Mouse (Mus musculus): ENCODE results near the gene Slc1a1.

DNA sequence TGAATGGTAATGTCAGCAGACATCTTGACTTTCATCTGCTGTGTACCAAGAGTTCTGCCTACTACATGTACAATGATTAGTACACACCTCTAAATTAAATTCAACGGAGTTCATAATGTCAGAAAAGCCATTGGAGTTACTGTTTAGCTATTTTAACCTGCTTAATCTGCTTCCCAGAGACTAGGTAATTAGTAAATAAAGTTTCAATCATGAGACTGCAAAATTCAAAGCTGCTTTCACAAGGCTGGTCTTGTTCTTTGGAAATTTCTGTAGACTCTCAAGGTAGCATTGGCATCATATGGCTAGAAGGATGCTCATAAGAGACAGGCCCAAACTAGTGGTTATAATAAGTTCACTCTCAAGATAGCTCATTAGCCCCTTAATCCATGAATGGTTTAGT lies 20.0 kb downstream of the Slc1a1 start:
- TF ChIP-seq POLR2A (IDR thresholded peaks at IDR 0.05; ENCODE audit: low read depth, low read length) (no peak), CTCF (IDR thresholded peaks at IDR 0.05; ENCODE audit: extremely low read depth, insufficient read length, insufficient replicate concordance, low read depth, low read length) (no peak)

Measured in small intestine, adult 2 months (tissue).